Mouse (Mus musculus): Measurements from ENCODE around the gene Dtd1. TPM values are rescaled to one million over a fixed set of nuclear protein-coding genes. Genes with fewer than 3 reads are reported as not detected.

Dtd1 gene
- polyA plus RNA-seq (2011; ENCODE audit: insufficient read depth, insufficient read length, low read depth, missing spikeins) = 44.6 and 44.7 TPM in 2 replicates

DNA sequence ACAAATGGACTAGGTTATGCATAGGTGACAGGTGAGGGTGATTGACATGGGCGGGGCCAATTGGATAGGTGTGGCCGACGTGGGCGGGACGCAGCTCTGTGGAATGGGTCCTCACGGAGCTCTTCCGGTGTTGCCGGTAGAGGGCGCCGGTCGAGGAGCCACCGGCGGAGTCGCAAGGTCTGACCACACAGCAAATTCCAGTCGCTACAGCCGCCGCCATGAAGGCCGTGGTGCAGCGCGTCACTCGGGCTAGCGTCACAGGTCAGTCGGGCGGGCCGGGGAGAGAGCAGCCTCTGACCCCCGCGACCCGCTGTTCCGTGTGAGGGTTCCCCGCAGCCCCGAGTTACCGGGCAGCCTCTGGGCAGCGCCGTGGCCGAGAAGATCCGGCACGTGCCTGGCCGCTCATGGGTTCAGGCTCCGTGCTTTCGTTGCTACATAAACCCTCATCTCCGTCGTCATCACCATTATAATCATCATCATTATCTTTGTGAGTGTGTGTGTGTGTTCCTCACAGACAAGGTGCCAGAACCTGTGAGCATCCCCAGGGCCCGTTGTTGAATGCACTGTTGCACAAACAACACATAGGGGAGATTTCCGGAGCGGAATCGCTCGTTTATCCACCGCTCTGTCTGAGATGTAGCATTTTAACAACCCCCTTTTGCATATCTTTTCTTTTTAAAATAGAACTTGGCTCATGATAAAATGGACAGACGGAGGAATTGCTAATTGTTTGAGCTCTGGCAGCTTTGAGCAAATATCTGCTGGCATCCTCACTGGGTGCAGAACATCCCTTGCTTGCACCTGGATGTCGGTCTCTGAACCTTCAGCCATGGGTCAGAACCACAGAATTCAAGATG lies at the start of gene Dtd1:
Gene Dtd1 (plus strand): TSS at position 67 of the 857 bp plus-strand sequence.
- H3K9ac ChIP-seq (ENCODE audit: low read depth, poor library complexity, severe bottlenecking) = peak within 1 kb of the TSS; percentile 91
- H3K27ac ChIP-seq (ENCODE audit: insufficient read depth, low read length) = no peak within 1 kb of the TSS
- no peaks in the 10 kb centered on the region for H3K9me3 ChIP-seq (replicated peaks; ENCODE audit: control insufficient read depth, insufficient read depth, low read length, poor library complexity, severe bottlenecking)
- H3K27me3 ChIP-seq (ENCODE audit: control insufficient read depth, insufficient read depth, low read length, poor library complexity, severe bottlenecking) = no peaks in the 10 kb centered on the region
- H3K4me3 ChIP-seq (ENCODE audit: low read depth, low read length) = peak within 1 kb of the TSS; percentile 94
- H3K4me1 ChIP-seq (ENCODE audit: control insufficient read depth, insufficient read depth, low read length) = no peaks in the 10 kb centered on the region
- no peaks in the 10 kb centered on the region for H3K36me3 ChIP-seq (ENCODE audit: control insufficient read depth, insufficient read depth, low read length, poor library complexity, severe bottlenecking)
- TF ChIP-seq CTCF (IDR thresholded peaks at IDR 0.05; ENCODE audit: low read depth, low read length) (peak; percentile 78), EP300 (IDR thresholded peaks at IDR 0.05; ENCODE audit: insufficient read depth, low read depth, low read length) (no peak), POLR2A (IDR thresholded peaks at IDR 0.05; ENCODE audit: insufficient read depth, low read length) (peak; percentile 90)

DNA sequence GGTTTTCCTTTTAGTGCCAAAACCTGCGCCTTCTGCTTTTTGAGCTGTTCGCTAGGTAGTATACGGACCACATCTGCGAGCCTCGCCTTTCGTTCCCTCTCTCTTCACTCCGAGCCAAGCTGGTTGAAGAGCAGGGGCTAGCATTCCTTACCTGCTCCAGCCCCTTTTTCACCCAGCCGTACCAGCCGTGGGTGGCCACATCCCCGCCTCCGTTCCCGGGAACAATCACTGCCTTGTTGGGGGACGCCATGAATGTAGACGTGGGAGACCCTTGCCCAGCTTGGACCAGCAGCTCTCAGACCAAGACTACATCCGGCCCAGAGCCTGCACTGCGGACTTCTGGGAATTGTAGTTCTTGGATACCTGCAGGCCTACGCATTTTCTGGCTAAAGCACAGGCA lies 49.2 kb upstream of the Dtd1 start, which contains the start of gene Rbbp9:
Gene Rbbp9 (minus strand): TSS at position 341 of the 400 bp plus-strand sequence.
- Histone ChIP-seq H3K9me3 (replicated peaks; ENCODE audit: control insufficient read depth, insufficient read depth, low read length, poor library complexity, severe bottlenecking) (no peaks in the 10 kb centered on the region), H3K27ac (ENCODE audit: insufficient read depth, low read length) (no peak within 1 kb of the TSS), H3K4me3 (ENCODE audit: low read depth, low read length) (peak within 1 kb of the TSS; percentile 100), H3K36me3 (ENCODE audit: control insufficient read depth, insufficient read depth, low read length, poor library complexity, severe bottlenecking) (no peaks in the 10 kb centered on the region), H3K4me1 (ENCODE audit: control insufficient read depth, insufficient read depth, low read length) (no peaks in the 10 kb centered on the region), H3K27me3 (ENCODE audit: control insufficient read depth, insufficient read depth, low read length, poor library complexity, severe bottlenecking) (no peaks in the 10 kb centered on the region), H3K9ac (ENCODE audit: low read depth, poor library complexity, severe bottlenecking) (peak within 1 kb of the TSS; percentile 62)
- no peak for TF ChIP-seq EP300 (IDR thresholded peaks at IDR 0.05; ENCODE audit: insufficient read depth, low read depth, low read length)
- TF ChIP-seq POLR2A (IDR thresholded peaks at IDR 0.05; ENCODE audit: insufficient read depth, low read length) = peak; percentile 80

DNA sequence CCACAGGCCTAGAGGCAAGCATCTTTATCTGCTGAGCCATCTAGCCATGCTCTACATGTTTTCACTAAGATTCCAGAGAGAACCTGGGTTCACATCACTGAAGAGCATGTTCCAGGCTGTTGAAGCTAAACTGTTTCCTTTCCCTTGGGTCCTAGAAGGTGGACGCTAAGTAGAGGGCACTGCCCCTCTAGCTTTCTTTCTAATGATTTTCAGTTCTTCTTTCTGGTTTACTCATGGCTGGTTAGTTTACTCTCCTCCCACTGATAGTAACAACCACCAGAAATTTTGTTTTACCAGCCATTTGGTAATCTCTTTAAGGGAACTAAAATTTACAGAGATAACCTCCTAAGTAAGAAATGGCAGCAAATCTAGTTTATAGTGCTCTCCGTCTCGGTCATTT lies 45.8 kb upstream of the Dtd1 start:
- TF ChIP-seq CTCF (IDR thresholded peaks at IDR 0.05; ENCODE audit: low read depth, low read length) = no peak
- TF ChIP-seq POLR2A (IDR thresholded peaks at IDR 0.05; ENCODE audit: insufficient read depth, low read length) = no peak
- no peak for TF ChIP-seq EP300 (IDR thresholded peaks at IDR 0.05; ENCODE audit: insufficient read depth, low read depth, low read length)
- Histone ChIP-seq H3K4me1 (ENCODE audit: control insufficient read depth, insufficient read depth, low read length) (no peaks in the 10 kb centered on the region), H3K9ac (ENCODE audit: low read depth, poor library complexity, severe bottlenecking) (no peak overlapping the region), H3K4me3 (ENCODE audit: low read depth, low read length) (no peak overlapping the region), H3K9me3 (replicated peaks; ENCODE audit: control insufficient read depth, insufficient read depth, low read length, poor library complexity, severe bottlenecking) (no peaks in the 10 kb centered on the region), H3K27ac (ENCODE audit: insufficient read depth, low read length) (no peak overlapping the region), H3K27me3 (ENCODE audit: control insufficient read depth, insufficient read depth, low read length, poor library complexity, severe bottlenecking) (no peaks in the 10 kb centered on the region), H3K36me3 (ENCODE audit: control insufficient read depth, insufficient read depth, low read length, poor library complexity, severe bottlenecking) (no peaks in the 10 kb centered on the region)

DNA sequence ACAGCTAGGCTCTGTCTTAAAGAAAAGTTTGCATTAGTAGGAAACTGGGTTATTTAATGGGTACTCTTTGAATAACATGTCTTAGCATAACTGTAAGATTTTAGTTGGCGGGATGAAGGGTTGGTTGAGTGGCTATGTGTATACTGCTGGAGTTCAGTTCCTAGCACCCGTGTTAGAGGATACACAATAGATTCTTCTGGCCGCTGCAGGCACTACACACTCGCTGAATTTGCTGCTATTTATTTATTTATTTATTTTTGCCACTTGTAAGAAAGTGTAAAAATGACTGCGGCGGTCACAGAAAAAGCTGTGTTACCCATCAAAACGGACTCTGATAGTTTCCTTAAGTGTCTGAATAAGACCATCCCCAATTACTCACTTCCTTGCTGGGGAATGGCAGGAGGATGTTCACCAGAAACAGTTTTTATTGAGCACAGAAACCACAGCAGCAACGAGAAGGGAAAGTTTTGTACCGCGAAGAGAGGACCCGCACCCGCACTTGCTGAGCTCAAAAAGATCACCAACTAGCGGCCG lies 44.3 kb upstream of the Dtd1 start:
- peak overlapping the region; percentile 74 for H3K9ac ChIP-seq (ENCODE audit: low read depth, poor library complexity, severe bottlenecking)
- H3K9me3 ChIP-seq (replicated peaks; ENCODE audit: control insufficient read depth, insufficient read depth, low read length, poor library complexity, severe bottlenecking) = no peaks in the 10 kb centered on the region
- no peaks in the 10 kb centered on the region for H3K4me1 ChIP-seq (ENCODE audit: control insufficient read depth, insufficient read depth, low read length)
- TF ChIP-seq EP300 (IDR thresholded peaks at IDR 0.05; ENCODE audit: insufficient read depth, low read depth, low read length) = no peak
- no peak for TF ChIP-seq CTCF (IDR thresholded peaks at IDR 0.05; ENCODE audit: low read depth, low read length)
- TF ChIP-seq POLR2A (IDR thresholded peaks at IDR 0.05; ENCODE audit: insufficient read depth, low read length) = no peak
- H3K27ac ChIP-seq (ENCODE audit: insufficient read depth, low read length) = 0 out of 2 replicates have a peak overlapping the region, but pooled peaks have one; percentile 51
- peak overlapping the region; percentile 96 for H3K4me3 ChIP-seq (ENCODE audit: low read depth, low read length)
- H3K27me3 ChIP-seq (ENCODE audit: control insufficient read depth, insufficient read depth, low read length, poor library complexity, severe bottlenecking) = no peaks in the 10 kb centered on the region
- no peaks in the 10 kb centered on the region; the same call in 1 of the 2 replicates for H3K36me3 ChIP-seq (ENCODE audit: control insufficient read depth, insufficient read depth, low read length, poor library complexity, severe bottlenecking)

DNA sequence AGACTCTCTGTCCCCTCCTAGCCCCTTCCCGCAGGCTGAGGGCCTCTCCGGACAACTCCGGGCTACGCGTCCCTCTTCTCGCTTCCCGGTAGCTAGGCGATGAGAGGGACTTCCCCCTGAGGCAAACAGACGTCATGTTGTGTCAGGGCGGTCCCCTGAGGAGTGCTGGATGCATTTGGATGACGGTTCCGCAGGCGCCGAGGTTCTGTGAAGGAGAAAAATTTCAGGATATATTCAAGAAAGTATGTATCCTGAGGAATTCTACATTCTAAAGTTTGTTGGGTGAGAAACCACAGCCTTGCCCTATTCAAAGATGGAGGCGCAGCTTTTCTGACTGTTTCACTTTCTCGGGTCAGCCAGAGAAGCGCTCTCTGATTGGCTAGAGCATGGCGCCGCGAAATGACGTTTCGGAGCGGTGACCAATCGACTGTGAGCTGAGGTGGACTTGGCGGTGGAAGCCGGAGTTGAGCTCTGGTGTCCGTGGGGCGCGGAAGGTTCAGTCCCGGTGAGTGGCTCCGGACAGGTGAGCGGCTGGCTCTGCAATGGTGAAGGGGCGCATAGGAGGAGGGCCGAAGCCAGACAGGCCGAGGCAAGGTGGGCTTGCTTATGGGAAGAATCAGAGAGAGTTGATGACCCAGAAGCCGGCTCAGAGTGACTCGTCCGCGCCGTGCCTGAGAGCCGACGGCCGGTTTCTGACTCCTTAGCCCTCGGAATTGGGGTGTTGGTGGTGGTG lies 43.7 kb upstream of the Dtd1 start, which contains the start of gene Sec23b:
Gene Sec23b (plus strand): TSS at position 410 of the 733 bp plus-strand sequence.
- Histone ChIP-seq H3K9ac (ENCODE audit: low read depth, poor library complexity, severe bottlenecking) (peak within 1 kb of the TSS; percentile 74), H3K36me3 (ENCODE audit: control insufficient read depth, insufficient read depth, low read length, poor library complexity, severe bottlenecking) (no peaks in the 10 kb centered on the region; the same call in 1 of the 2 replicates), H3K4me1 (ENCODE audit: control insufficient read depth, insufficient read depth, low read length) (no peaks in the 10 kb centered on the region), H3K4me3 (ENCODE audit: low read depth, low read length) (peak within 1 kb of the TSS; percentile 96), H3K27me3 (ENCODE audit: control insufficient read depth, insufficient read depth, low read length, poor library complexity, severe bottlenecking) (no peaks in the 10 kb centered on the region), H3K9me3 (replicated peaks; ENCODE audit: control insufficient read depth, insufficient read depth, low read length, poor library complexity, severe bottlenecking) (no peaks in the 10 kb centered on the region), H3K27ac (ENCODE audit: insufficient read depth, low read length) (0 out of 2 replicates have a peak within 1 kb of the TSS, but pooled peaks have one; percentile 51)
- TF ChIP-seq EP300 (IDR thresholded peaks at IDR 0.05; ENCODE audit: insufficient read depth, low read depth, low read length) (0 out of 2 replicates have a peak, but pooled peaks have one; percentile 15), POLR2A (IDR thresholded peaks at IDR 0.05; ENCODE audit: insufficient read depth, low read length) (peak; percentile 75), CTCF (IDR thresholded peaks at IDR 0.05; ENCODE audit: low read depth, low read length) (no peak)

All from ES-Bruce4 (cell line).